Mouse (Mus musculus) embryonic fibroblast, embryonic 13.5 days (primary cell): ENCODE results near the gene Rnf181.

ENCODE experiments used
- CTCF ChIP-seq: IDR thresholded peaks from 2 replicates; pipeline ENCODE4 v1.5.1; 2011; ENCODE audit warnings: mild to moderate bottlenecking, control low read depth, low read length, moderate library complexity, borderline replicate concordance; ENCODE audit not compliant: insufficient read depth
- POLR2A ChIP-seq: IDR thresholded peaks from 2 replicates; pipeline ENCODE4 v1.6.1; 2011; ENCODE audit warnings: low read depth, mild to moderate bottlenecking, control low read depth, low read length, moderate library complexity

GRCm38 (mm10) chr6:72361121-72361551 is 5.6 kb downstream of the Rnf181 start:
- TF ChIP-seq POLR2A = no peak; the same call in 1 of the 2 replicates
- TF ChIP-seq CTCF = no peak
